Mouse (Mus musculus) liver, postnatal 0 days (tissue): ENCODE results near the gene Exoc3l. TPM values are rescaled to one million over a fixed set of nuclear protein-coding genes. Genes with fewer than 3 reads are reported as not detected.
A peak's percentile ranks its signal among the peaks of the same experiment; 100 is the strongest.

Experiments used
- ATAC-seq: fragments of 200-750 bp; cut with Nextera tagmentation; 2 replicates; pipeline ENCODE4 v1.8.0; 2017; ENCODE audit warnings: mild to moderate bottlenecking, moderate library complexity
- DNase-seq: peaks from one replicate; pipeline ENCODE4 v3.0.0-alpha.2; 2016
- H3K27ac ChIP-seq: fragments of 300-500 bp; sonication (generic); 2 replicates; pipeline ENCODE4 v1.5.1; 2014; ENCODE audit warnings: antibody characterized with exemption, moderate library complexity, mild to moderate bottlenecking, low read depth
- H3K27me3 ChIP-seq: fragments of 300-500 bp; sonication (generic); 2 replicates; pipeline ENCODE4 v1.6.1; 2014; ENCODE audit warnings: low read length, control low read depth, mixed read lengths; ENCODE audit not compliant: insufficient read depth
- H3K36me3 ChIP-seq: fragments of 300-500 bp; sonication (generic); replicated peaks from 2 replicates; pipeline ENCODE4 v1.6.1; 2014; ENCODE audit warnings: mild to moderate bottlenecking, control low read depth, low read length, moderate library complexity, mixed read lengths; ENCODE audit not compliant: insufficient read depth
- H3K4me1 ChIP-seq: fragments of 300-500 bp; sonication (generic); 2 replicates; pipeline ENCODE4 v1.6.1; 2014; ENCODE audit warnings: antibody characterized with exemption, mild to moderate bottlenecking, control low read depth; ENCODE audit not compliant: insufficient read depth
- H3K4me2 ChIP-seq: fragments of 300-500 bp; sonication (generic); 2 replicates; pipeline ENCODE4 v1.6.1; 2014; ENCODE audit warnings: low read depth, mild to moderate bottlenecking, low read length, moderate library complexity, mixed read lengths
- H3K4me3 ChIP-seq: fragments of 300-500 bp; sonication (generic); 2 replicates; pipeline ENCODE4 v1.5.1; 2014; ENCODE audit warnings: low read depth, low read length
- H3K9ac ChIP-seq: fragments of 300-500 bp; sonication (generic); replicated peaks from 2 replicates; pipeline ENCODE4 v1.6.1; 2014; ENCODE audit warnings: mild to moderate bottlenecking, moderate library complexity
- H3K9me3 ChIP-seq: fragments of 300-500 bp; sonication (generic); 2 replicates; pipeline ENCODE4 v1.6.1; 2016; ENCODE audit warnings: mild to moderate bottlenecking, control low read depth, low read length, mixed read lengths
- CTCF ChIP-seq: sonication (generic); IDR thresholded peaks from 2 replicates; pipeline ENCODE4 v1.5.1; 2016; ENCODE audit warnings: antibody characterized with exemption, low read depth
- EP300 ChIP-seq: IDR thresholded peaks from 2 replicates; pipeline ENCODE4 v1.6.1; 2016; ENCODE audit warnings: antibody characterized with exemption, low read depth, mild to moderate bottlenecking
- WGBS: fragments of 180-500 bp; shearing (Covaris S2); extraction: QIAGEN DNeasy Blood & Tissue Kit; methylation state at CpG from one replicate; pipeline ENCODE4 v1.1.7; 2014; ENCODE audit not compliant: insufficient replicate concordance; 5-methylcytosine and 5-hydroxymethylcytosine counted together
- polyA plus RNA-seq: library from polyadenylated mRNA; unstranded; fragments of >200 nt; fragmentation: Nextera tagmentation; extraction: Ambion mirVana; gene quantifications from 2 replicates; pipeline ENCODE4 v1.2.1, GENCODE M21; 2015

Exoc3l gene
- polyA plus RNA-seq, 1 experiment from 2014 or later, result 6.6 TPM

DNA sequence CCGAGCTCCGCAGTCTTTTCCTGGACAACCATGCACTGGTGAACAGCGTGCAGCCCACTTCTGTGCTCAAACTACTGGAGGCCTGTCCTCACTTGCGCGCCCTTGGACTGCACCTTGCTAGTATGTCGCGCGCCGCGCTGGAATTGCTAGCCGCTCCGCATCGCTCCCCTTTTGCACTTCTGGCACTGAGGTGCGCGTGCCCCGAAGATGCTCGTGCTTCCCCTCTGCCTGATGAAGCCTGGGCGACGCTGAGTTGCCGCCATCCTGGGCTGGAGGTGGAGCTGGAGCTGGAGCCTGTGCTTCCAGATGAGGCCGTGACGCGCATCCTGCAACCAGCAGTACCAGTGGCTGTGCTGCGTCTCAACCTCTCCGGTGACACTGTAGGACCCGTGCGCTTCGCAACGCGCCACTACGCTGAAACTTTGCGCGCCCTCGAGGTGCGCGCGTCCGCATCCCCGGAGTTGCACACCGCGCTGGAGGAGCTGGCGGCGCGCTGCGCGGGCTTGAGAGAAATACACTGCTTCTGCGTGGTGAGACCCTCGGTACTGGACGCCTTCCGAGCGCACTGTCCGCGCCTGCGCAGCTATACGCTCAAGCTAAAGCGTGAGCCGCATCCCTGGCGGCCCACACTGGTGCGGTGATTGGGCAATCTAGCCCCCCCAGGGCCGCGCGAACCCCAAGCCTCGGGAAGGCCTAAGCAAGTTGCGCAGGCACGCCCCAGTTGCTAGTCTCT, 27.4 kb downstream of the Exoc3l start:
- Histone ChIP-seq H3K9me3 (no peaks in the 10 kb centered on the region), H3K4me1 (peaks cover 33% of the 10 kb centered on the region), H3K4me3 (peak overlapping the region; percentile 42), H3K36me3 (no peaks in the 10 kb centered on the region), H3K9ac (peak overlapping the region; percentile 30; the same call in 1 of the 2 replicates), H3K4me2 (peak overlapping the region; percentile 76), H3K27me3 (peaks cover 67% of the 10 kb centered on the region), H3K27ac (no peak overlapping the region)
- ATAC-seq (no peak), DNase-seq (no peak)
- TF ChIP-seq CTCF, result no peak
- TF ChIP-seq EP300, result no peak
- WGBS, result 7% methylated on average over 65 of the region's 65 CpGs

DNA sequence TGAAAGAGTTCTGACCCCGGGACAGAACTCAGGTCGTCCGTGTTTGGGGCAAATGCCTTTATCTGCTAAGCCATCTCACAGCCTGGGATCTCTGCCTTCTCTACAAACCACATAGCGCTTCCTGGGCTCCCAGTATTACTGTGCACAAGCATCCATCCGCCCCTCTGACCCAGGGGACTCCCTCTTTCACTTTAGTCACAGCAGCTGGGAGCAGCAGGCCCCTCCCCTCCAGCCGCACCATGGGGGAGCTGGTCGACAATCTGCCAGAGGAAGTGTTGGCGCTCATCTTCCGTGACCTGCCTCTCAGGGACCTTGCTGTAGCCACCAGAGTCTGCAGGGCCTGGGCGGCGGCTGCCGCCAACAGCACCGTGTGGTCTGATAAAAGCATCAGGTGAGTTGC, 29.1 kb downstream of the Exoc3l start:
- H3K4me3 ChIP-seq, result no peak overlapping the region
- no peaks in the 10 kb centered on the region for H3K9me3 ChIP-seq
- H3K4me1 ChIP-seq, result peaks cover 38% of the 10 kb centered on the region
- no peak overlapping the region for H3K27ac ChIP-seq
- no peak for ATAC-seq
- TF ChIP-seq EP300 (no peak), CTCF (no peak)
- 43% methylated on average over 13 of the region's 13 CpGs for WGBS
- DNase-seq, result peak; percentile 49
- H3K4me2 ChIP-seq, result no peak overlapping the region
- H3K27me3 ChIP-seq, result peaks cover 51% of the 10 kb centered on the region
- no peaks in the 10 kb centered on the region for H3K36me3 ChIP-seq
- H3K9ac ChIP-seq, result no peak overlapping the region

GRCm38 (mm10) chr8:105265128-105265527, 30.8 kb downstream of the Exoc3l start:
- H3K36me3 ChIP-seq, result no peaks in the 10 kb centered on the region

GRCm38 (mm10) chr8:105264024-105264982, 31.6 kb downstream of the Exoc3l start, which contains the start of the genes Tradd and Fbxl8:
TSS of gene Tradd (minus strand) at chr8:105264609.
TSS of gene Fbxl8 (plus strand) at chr8:105264648.
- TF ChIP-seq EP300 (no peak), CTCF (no peak)
- Histone ChIP-seq H3K4me3 (peak within 1 kb of the TSS; percentile 83), H3K27ac (peak within 1 kb of the TSS; percentile 23), H3K27me3 (peaks cover 31% of the 10 kb centered on the region), H3K4me2 (peak within 1 kb of the TSS; percentile 100), H3K9me3 (no peaks in the 10 kb centered on the region), H3K36me3 (no peaks in the 10 kb centered on the region), H3K4me1 (peaks cover 46% of the 10 kb centered on the region), H3K9ac (peak within 1 kb of the TSS; percentile 78)
- ATAC-seq, result peak; percentile 71
- DNase-seq, result peak; percentile 85
- WGBS, result 2% methylated on average over 54 of the region's 54 CpGs

More at GRCm38 (mm10) chr8:105265128-105265527, 30.8 kb downstream of the Exoc3l start:
- peak overlapping the region; percentile 83 for H3K4me3 ChIP-seq
- no peaks in the 10 kb centered on the region for H3K9me3 ChIP-seq
- no peak for TF ChIP-seq EP300
- TF ChIP-seq CTCF, result no peak
- peak overlapping the region; percentile 100 for H3K4me2 ChIP-seq
- WGBS, result 9% methylated on average over 10 of the region's 10 CpGs
- peaks cover 34% of the 10 kb centered on the region for H3K27me3 ChIP-seq
- DNase-seq (no peak), ATAC-seq (no peak)
- H3K9ac ChIP-seq, result peak overlapping the region; percentile 78
- H3K4me1 ChIP-seq, result peaks cover 44% of the 10 kb centered on the region
- 0 out of 2 replicates have a peak overlapping the region, but pooled peaks have one; percentile 22 for H3K27ac ChIP-seq

DNA sequence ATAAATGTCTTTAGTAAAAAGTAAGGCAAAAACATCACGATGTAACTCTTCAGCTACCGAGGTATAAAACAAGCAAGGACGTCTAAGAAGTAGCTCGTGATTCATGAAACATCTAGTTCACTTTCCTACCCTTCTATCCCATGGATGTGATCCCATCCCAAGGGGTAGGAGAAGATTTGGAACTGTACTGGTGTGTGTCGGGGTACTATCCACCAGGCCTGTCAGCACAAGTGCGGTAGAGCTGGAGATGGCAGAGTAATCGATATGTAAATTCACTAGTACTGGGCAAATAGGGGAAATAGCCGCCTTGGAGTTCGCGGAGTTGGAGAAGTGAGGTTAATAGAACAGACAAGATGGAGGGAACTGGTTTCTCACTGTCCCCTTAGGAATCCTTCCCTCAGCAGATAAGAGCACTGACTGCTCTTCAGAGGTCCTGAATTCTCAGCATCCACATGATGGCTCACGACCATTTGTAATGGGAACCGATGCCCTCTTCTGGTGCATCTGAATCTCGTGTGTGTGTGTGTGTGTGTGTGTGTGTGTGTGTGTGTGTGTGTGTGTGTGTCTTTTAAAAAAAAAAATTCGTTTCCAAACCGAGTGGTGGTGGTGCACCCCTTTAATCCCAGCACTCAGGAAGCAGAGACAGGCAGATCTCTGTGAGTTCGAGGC, 32.5 kb downstream of the Exoc3l start:
- no peak; the same call in 1 of the 2 replicates for TF ChIP-seq CTCF
- TF ChIP-seq EP300, result no peak
- Histone ChIP-seq H3K27me3 (peaks cover 31% of the 10 kb centered on the region), H3K36me3 (no peaks in the 10 kb centered on the region), H3K27ac (no peak overlapping the region), H3K9me3 (no peaks in the 10 kb centered on the region), H3K4me2 (peak overlapping the region; percentile 100), H3K4me3 (peak overlapping the region; percentile 83), H3K9ac (peak overlapping the region; percentile 78), H3K4me1 (peaks cover 44% of the 10 kb centered on the region)
- 44% methylated on average over 16 of the region's 16 CpGs for WGBS
- DNase-seq, result no peak
- ATAC-seq, result no peak
